Mouse (Mus musculus) embryonic facial prominence, embryonic 13.5 days (tissue): ENCODE measurements around the gene Ctbs. TPM values are rescaled to one million over a fixed set of nuclear protein-coding genes. Genes with fewer than 3 reads are reported as not detected.

Experiments used
- ATAC-seq: fragments of 200-750 bp; cut with Nextera tagmentation; 2 replicates; pipeline ENCODE4 v1.8.0; 2017; ENCODE audit warnings: low read depth; ENCODE audit not compliant: insufficient number of reproducible peaks, insufficient read depth, low FRiP score, low TSS enrichment
- H3K27ac ChIP-seq: fragments of 300-500 bp; sonication (generic); 2 replicates; pipeline ENCODE4 v1.5.1; 2015; ENCODE audit warnings: moderate library complexity, mild to moderate bottlenecking, inconsistent platforms
- H3K27me3 ChIP-seq: fragments of 300-500 bp; sonication (generic); 2 replicates; pipeline ENCODE4 v1.6.1; 2015; ENCODE audit warnings: mild to moderate bottlenecking, inconsistent platforms
- H3K36me3 ChIP-seq: fragments of 300-500 bp; sonication (generic); 2 replicates; pipeline ENCODE4 v1.6.1; 2015; ENCODE audit warnings: mild to moderate bottlenecking, inconsistent platforms
- H3K4me1 ChIP-seq: fragments of 300-500 bp; sonication (generic); 2 replicates; pipeline ENCODE4 v1.6.1; 2015; ENCODE audit warnings: inconsistent platforms
- H3K4me2 ChIP-seq: fragments of 300-500 bp; sonication (generic); 2 replicates; pipeline ENCODE4 v1.6.1; 2015; ENCODE audit warnings: moderate library complexity, mild to moderate bottlenecking, inconsistent platforms
- H3K4me3 ChIP-seq: fragments of 300-500 bp; sonication (generic); 2 replicates; pipeline ENCODE4 v1.5.1; 2015; ENCODE audit warnings: mild to moderate bottlenecking, inconsistent platforms
- H3K9ac ChIP-seq: fragments of 300-500 bp; sonication (generic); 2 replicates; pipeline ENCODE4 v1.6.1; 2015; ENCODE audit warnings: mild to moderate bottlenecking, inconsistent platforms
- H3K9me3 ChIP-seq: fragments of 300-500 bp; sonication (generic); 2 replicates; pipeline ENCODE4 v1.6.1; 2016; ENCODE audit warnings: inconsistent platforms
- WGBS: fragments of 180-500 bp; shearing (Covaris S2); methylation state at CpG from one replicate; pipeline ENCODE4 v1.1.7; 2015; ENCODE audit warnings: mixed read lengths; 5-methylcytosine and 5-hydroxymethylcytosine counted together
- polyA plus RNA-seq: library from polyadenylated mRNA; unstranded; fragments of >200 nt; fragmentation: Nextera tagmentation; extraction: Ambion mirVana; gene quantifications from 2 replicates; pipeline ENCODE4 v1.2.1, GENCODE M21; 2015

Gene Ctbs
- polyA plus RNA-seq, 1 experiment from 2014 or later, result 9.6 TPM

- H3K27ac ChIP-seq, result peak overlapping the region; percentile 96
- H3K4me2 ChIP-seq, result peak overlapping the region; percentile 78
- H3K4me1 ChIP-seq, result peaks cover 28% of the 10 kb centered on the region
Measured at GRCm38 (mm10) chr3:146498989-146499388, 49.4 kb downstream of the Ctbs start.

GRCm38 (mm10) chr3:146499431-146500002 is 49.9 kb downstream of the Ctbs start, which contains the start of the genes Spata1 and Gng5:
Gene Spata1 (minus strand): TSS chr3:146499753.
Gene Gng5 (plus strand): TSS chr3:146499807.
- no peaks in the 10 kb centered on the region for H3K27me3 ChIP-seq
- peak; percentile 88 for ATAC-seq
- peak within 1 kb of the TSS; percentile 96 for H3K27ac ChIP-seq
- under 1% methylated on average over 65 of the region's 88 CpGs for WGBS
- H3K9me3 ChIP-seq, result no peaks in the 10 kb centered on the region
- peak within 1 kb of the TSS; percentile 78 for H3K4me2 ChIP-seq
- H3K4me3 ChIP-seq, result peak within 1 kb of the TSS; percentile 76
- peaks cover 28% of the 10 kb centered on the region for H3K4me1 ChIP-seq
- peak within 1 kb of the TSS; percentile 94 for H3K9ac ChIP-seq
- peaks cover 12% of the 10 kb centered on the region for H3K36me3 ChIP-seq

More at GRCm38 (mm10) chr3:146498989-146499388, 49.4 kb downstream of the Ctbs start:
- Histone ChIP-seq H3K36me3 (peaks cover 9% of the 10 kb centered on the region), H3K9me3 (no peaks in the 10 kb centered on the region), H3K27me3 (no peaks in the 10 kb centered on the region), H3K4me3 (peak overlapping the region; percentile 76), H3K9ac (peak overlapping the region; percentile 94)
- ATAC-seq, result no peak
- WGBS, result 2% methylated on average over 13 of the region's 13 CpGs

- Histone ChIP-seq H3K4me2 (peak overlapping the region; percentile 78), H3K27me3 (no peaks in the 10 kb centered on the region), H3K9me3 (no peaks in the 10 kb centered on the region), H3K9ac (peak overlapping the region; percentile 94), H3K4me1 (peaks cover 28% of the 10 kb centered on the region), H3K27ac (peak overlapping the region; percentile 96), H3K4me3 (peak overlapping the region; percentile 76), H3K36me3 (peaks cover 12% of the 10 kb centered on the region)
- peak; percentile 81 for ATAC-seq
- WGBS, result under 1% methylated on average over 56 of the region's 57 CpGs
Measured at GRCm38 (mm10) chr3:146500003-146500809, 50.6 kb downstream of the Ctbs start.

- no peaks in the 10 kb centered on the region for H3K27me3 ChIP-seq
- peak overlapping the region; percentile 96 for H3K27ac ChIP-seq
- H3K4me2 ChIP-seq, result peak overlapping the region; percentile 78
- no peaks in the 10 kb centered on the region for H3K9me3 ChIP-seq
- peaks cover 28% of the 10 kb centered on the region for H3K4me1 ChIP-seq
- peak overlapping the region; percentile 76 for H3K4me3 ChIP-seq
- WGBS, result 5% methylated on average over 5 of the region's 5 CpGs
- H3K36me3 ChIP-seq, result peaks cover 18% of the 10 kb centered on the region
- H3K9ac ChIP-seq, result peak overlapping the region; percentile 94
- ATAC-seq, result no peak
Measured at GRCm38 (mm10) chr3:146500810-146501201, 51.2 kb downstream of the Ctbs start.

GRCm38 (mm10) chr3:146501601-146502123 is 52.1 kb downstream of the Ctbs start:
- H3K9me3 ChIP-seq, result no peaks in the 10 kb centered on the region
- peak overlapping the region; percentile 94 for H3K9ac ChIP-seq
- ATAC-seq, result no peak
- 61% methylated on average over 5 of the region's 5 CpGs for WGBS
- peak overlapping the region; percentile 76 for H3K4me3 ChIP-seq
- H3K4me1 ChIP-seq, result peaks cover 28% of the 10 kb centered on the region
- H3K36me3 ChIP-seq, result peaks cover 24% of the 10 kb centered on the region
- peak overlapping the region; percentile 78 for H3K4me2 ChIP-seq
- H3K27ac ChIP-seq, result no peak overlapping the region
- H3K27me3 ChIP-seq, result no peaks in the 10 kb centered on the region

- H3K4me3 ChIP-seq, result no peak overlapping the region
- WGBS, result 92% methylated on average over 7 of the region's 7 CpGs
- H3K9ac ChIP-seq, result no peak overlapping the region
- H3K36me3 ChIP-seq, result peaks cover 61% of the 10 kb centered on the region
- H3K27ac ChIP-seq, result no peak overlapping the region
- no peak overlapping the region for H3K4me2 ChIP-seq
- no peak for ATAC-seq
- no peaks in the 10 kb centered on the region for H3K27me3 ChIP-seq
- H3K4me1 ChIP-seq, result peaks cover 15% of the 10 kb centered on the region
- no peaks in the 10 kb centered on the region for H3K9me3 ChIP-seq
Measured at GRCm38 (mm10) chr3:146506711-146507110, 57.1 kb downstream of the Ctbs start.

Other genes with a start within 250 kb of the Ctbs start
- gene Lpar3, start 228.8 kb upstream of the Ctbs start, polyA plus RNA-seq, result 2.1 TPM in 2 replicates
- gene Ssx2ip, start 45.2 kb upstream of the Ctbs start, polyA plus RNA-seq, result 22.1 and 26.4 TPM in 2 replicates
- gene Spata1, start 50.0 kb downstream of the Ctbs start, polyA plus RNA-seq, result 9.9 and 10.2 TPM in 2 replicates
- 857 and 874 TPM in 2 replicates for gene Gng5, start 50.0 kb downstream of the Ctbs start, polyA plus RNA-seq
- gene Rpf1, start 71.6 kb downstream of the Ctbs start, polyA plus RNA-seq, result 53.3 and 59.5 TPM in 2 replicates
- gene Uox, start 120.6 kb downstream of the Ctbs start, polyA plus RNA-seq, result 0.17 and 0.91 TPM in 2 replicates
- gene Dnase2b, start 165.8 kb downstream of the Ctbs start, polyA plus RNA-seq, result 0.07 TPM in 1 of 2 replicates, not detected in the other
- 0.13 and 0.33 TPM in 2 replicates for gene 4930503B20Rik, start 201.5 kb downstream of the Ctbs start, polyA plus RNA-seq
- 1.4 and 1.8 TPM in 2 replicates for gene Samd13, start 235.8 kb downstream of the Ctbs start, polyA plus RNA-seq